Mouse (Mus musculus) forebrain, postnatal 0 days (tissue): Measurements from ENCODE around the gene Gpr6. TPM values are rescaled to one million over a fixed set of nuclear protein-coding genes. Genes with fewer than 3 reads are reported as not detected.

Source experiments
- ATAC-seq: fragments of 200-750 bp; cut with Nextera tagmentation; 2 replicates; pipeline ENCODE4 v1.8.0; 2017; ENCODE audit warnings: mild to moderate bottlenecking, moderate library complexity
- DNase-seq: peaks from one replicate; pipeline ENCODE4 v3.0.0-alpha.2; 2015
- H3K27ac ChIP-seq: fragments of 300-500 bp; sonication (generic); 2 replicates; pipeline ENCODE4 v1.5.1; 2014; ENCODE audit warnings: low read depth, mild to moderate bottlenecking, antibody characterized with exemption, low read length, moderate library complexity, mixed read lengths
- H3K27me3 ChIP-seq: fragments of 300-500 bp; sonication (generic); 2 replicates; pipeline ENCODE4 v1.6.1; 2014; ENCODE audit warnings: mild to moderate bottlenecking, low read length, mixed read lengths; ENCODE audit not compliant: insufficient read depth
- H3K36me3 ChIP-seq: fragments of 300-500 bp; sonication (generic); 2 replicates; pipeline ENCODE4 v1.6.1; 2014; ENCODE audit warnings: mild to moderate bottlenecking, moderate library complexity; ENCODE audit not compliant: insufficient read depth
- H3K4me1 ChIP-seq: fragments of 300-500 bp; sonication (generic); 2 replicates; pipeline ENCODE4 v1.6.1; 2014; ENCODE audit warnings: antibody characterized with exemption; ENCODE audit not compliant: insufficient read depth
- H3K4me2 ChIP-seq: fragments of 300-500 bp; sonication (generic); 2 replicates; pipeline ENCODE4 v1.6.1; 2014; ENCODE audit warnings: low read depth, mild to moderate bottlenecking, moderate library complexity
- H3K4me3 ChIP-seq: fragments of 300-500 bp; sonication (generic); 2 replicates; pipeline ENCODE4 v1.5.1; 2014; ENCODE audit warnings: low read depth, low read length, mixed read lengths
- H3K9ac ChIP-seq: fragments of 300-500 bp; sonication (generic); 2 replicates; pipeline ENCODE4 v1.6.1; 2014; ENCODE audit warnings: mild to moderate bottlenecking
- H3K9me3 ChIP-seq: fragments of 300-500 bp; sonication (generic); 2 replicates; pipeline ENCODE4 v1.6.1; 2016; ENCODE audit warnings: low read length
- CTCF ChIP-seq: sonication (generic); IDR thresholded peaks from 2 replicates; pipeline ENCODE4 v1.5.1; 2016; ENCODE audit warnings: antibody characterized with exemption, control low read depth, low read depth
- WGBS: fragments of 180-500 bp; shearing (Covaris S2); extraction: QIAGEN DNeasy Blood & Tissue Kit; methylation state at CpG from one replicate; pipeline ENCODE4 v1.1.7; 2014; 5-methylcytosine and 5-hydroxymethylcytosine counted together
- polyA plus RNA-seq: library from polyadenylated mRNA; unstranded; fragments of >200 nt; fragmentation: Nextera tagmentation; extraction: Ambion mirVana; gene quantifications from 2 replicates; pipeline ENCODE4 v1.2.1, GENCODE M21; 2015
- total RNA-seq: library from RNA; depleted of rRNA; stranded (reverse); fragments of >200 nt; gene quantifications from 2 replicates; pipeline ENCODE4 v1.2.3, GENCODE M21; 2014; rRNA removed

The Gpr6 gene
- total and polyA plus RNA-seq, 2 experiments from 2014 or later, result 2.3 to 4.9 TPM

DNA sequence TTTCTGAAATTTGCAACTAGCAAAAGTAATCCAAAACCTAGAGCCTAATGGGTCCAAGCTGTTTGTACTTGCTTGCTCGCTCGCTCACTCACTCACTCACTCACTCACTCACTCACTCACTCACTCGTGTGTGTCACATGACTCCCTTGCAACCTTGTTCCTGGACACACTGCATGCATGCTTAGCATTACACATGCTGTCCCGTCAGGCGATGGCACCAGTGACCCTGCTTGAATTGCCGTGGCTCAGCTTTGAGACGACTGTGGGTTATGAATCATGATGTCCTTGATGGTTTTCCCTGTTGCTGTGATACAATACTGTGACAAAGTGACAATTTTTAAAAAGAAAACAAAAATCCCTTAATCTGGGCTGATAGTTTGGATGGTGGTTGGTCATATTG, 39.3 kb downstream of the Gpr6 start:
- Histone ChIP-seq H3K4me3 (no peak overlapping the region), H3K9ac (no peak overlapping the region), H3K9me3 (no peaks in the 10 kb centered on the region), H3K27ac (no peak overlapping the region), H3K4me1 (0 out of 2 replicates have a peak, but pooled peaks cover 3% of the 10 kb centered on the region), H3K36me3 (no peaks in the 10 kb centered on the region), H3K27me3 (no peaks in the 10 kb centered on the region), H3K4me2 (no peak overlapping the region)
- no peak for ATAC-seq
- WGBS, result 85% methylated on average over 7 of the region's 7 CpGs
- DNase-seq, result no peak
- TF ChIP-seq CTCF, result no peak

DNA sequence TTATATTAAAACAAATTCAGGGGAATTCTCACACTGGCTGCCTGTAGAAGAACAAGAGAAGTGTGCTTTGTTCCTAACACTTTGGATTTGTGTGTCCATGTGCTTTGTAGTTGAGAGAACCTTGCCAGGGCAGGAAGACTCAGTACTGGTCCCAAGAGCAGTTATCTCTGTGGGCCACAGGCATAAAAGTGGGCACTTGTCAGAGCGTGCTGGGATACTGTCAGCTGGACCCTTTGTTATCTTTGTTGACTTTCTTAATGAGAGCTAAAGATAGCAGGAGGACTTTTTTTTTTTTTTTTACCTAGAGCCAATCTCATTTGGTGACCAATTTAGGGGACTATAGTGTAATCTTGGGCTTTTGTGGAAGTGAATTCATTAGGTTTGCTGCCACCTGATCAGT, 47.2 kb downstream of the Gpr6 start:
- no peak for TF ChIP-seq CTCF
- Histone ChIP-seq H3K9ac (no peak overlapping the region), H3K27ac (no peak overlapping the region), H3K4me3 (no peak overlapping the region), H3K4me1 (no peaks in the 10 kb centered on the region), H3K9me3 (0 out of 2 replicates have a peak, but pooled peaks cover 2% of the 10 kb centered on the region), H3K4me2 (no peak overlapping the region), H3K36me3 (no peaks in the 10 kb centered on the region), H3K27me3 (no peaks in the 10 kb centered on the region)
- no peak for DNase-seq
- WGBS, result 45% methylated on average over 1 of the region's 1 CpGs
- ATAC-seq, result no peak

DNA sequence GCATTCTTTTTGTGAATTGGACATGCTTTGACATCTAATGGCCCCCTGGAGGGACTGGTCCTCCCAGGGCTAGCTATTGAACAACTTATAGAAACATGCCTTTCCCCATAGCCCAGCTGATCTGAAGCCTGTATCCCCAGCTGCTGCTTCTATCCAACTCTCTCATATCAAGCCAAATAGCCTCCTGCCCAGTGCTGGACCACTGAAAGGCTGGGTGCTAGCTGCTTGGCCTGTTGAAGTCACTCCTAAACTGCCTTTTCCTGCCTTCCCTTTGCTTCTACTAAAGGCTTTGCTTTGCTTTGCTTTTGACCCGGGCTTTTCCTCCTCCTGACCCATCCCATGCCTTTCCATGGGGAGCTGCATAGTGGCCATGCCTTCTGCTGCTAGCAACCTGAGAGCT, 47.7 kb downstream of the Gpr6 start:
- Histone ChIP-seq H3K4me1 (no peaks in the 10 kb centered on the region), H3K36me3 (no peaks in the 10 kb centered on the region), H3K9me3 (0 out of 2 replicates have a peak, but pooled peaks cover 3% of the 10 kb centered on the region), H3K4me2 (no peak overlapping the region), H3K27ac (no peak overlapping the region), H3K4me3 (no peak overlapping the region), H3K27me3 (no peaks in the 10 kb centered on the region), H3K9ac (no peak overlapping the region)
- 45% methylated on average over 1 of the region's 1 CpGs for WGBS
- ATAC-seq, result no peak
- no peak for DNase-seq
- no peak for TF ChIP-seq CTCF

DNA sequence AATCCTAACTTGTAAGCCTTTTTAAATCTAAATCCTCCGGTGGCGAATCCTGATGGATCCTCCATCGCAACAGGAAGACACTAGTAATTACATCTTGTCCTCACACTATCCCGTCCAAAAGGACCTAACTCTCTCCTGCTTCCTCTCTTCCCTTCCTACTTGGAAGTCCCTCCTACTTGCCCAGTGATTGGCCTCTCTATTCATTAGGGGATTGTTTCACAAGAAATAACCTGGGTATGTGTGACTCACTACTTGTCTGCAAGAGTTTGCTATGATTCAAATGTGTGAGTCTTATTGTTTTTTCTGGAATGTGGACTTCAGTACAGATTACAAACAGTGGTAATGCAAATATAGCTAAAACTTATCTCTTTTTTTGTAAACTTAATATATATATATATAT, 49.9 kb downstream of the Gpr6 start:
- H3K9ac ChIP-seq, result no peak overlapping the region
- DNase-seq (no peak), ATAC-seq (no peak)
- WGBS, result 95% methylated on average over 4 of the region's 4 CpGs
- H3K4me3 ChIP-seq, result no peak overlapping the region
- no peaks in the 10 kb centered on the region for H3K27me3 ChIP-seq
- H3K4me2 ChIP-seq, result no peak overlapping the region
- TF ChIP-seq CTCF, result no peak
- H3K4me1 ChIP-seq, result no peaks in the 10 kb centered on the region
- H3K27ac ChIP-seq, result no peak overlapping the region
- 0 out of 2 replicates have a peak, but pooled peaks cover 3% of the 10 kb centered on the region for H3K9me3 ChIP-seq
- H3K36me3 ChIP-seq, result no peaks in the 10 kb centered on the region

Other genes starting within 250 kb of the Gpr6 start
- gene Cdc40, start 189.0 kb downstream of the Gpr6 start, total RNA-seq, result 20.6 and 26.5 TPM in 2 replicates
- 11.0 and 15.5 TPM in 2 replicates for gene Cdc40, start 189.0 kb downstream of the Gpr6 start, polyA plus RNA-seq
- gene Wasf1, start 188.8 kb downstream of the Gpr6 start, total RNA-seq, result 24.4 and 31.0 TPM in 2 replicates
- gene Wasf1, start 188.8 kb downstream of the Gpr6 start, polyA plus RNA-seq, result 182 and 197 TPM in 2 replicates
- gene Fig4, start 231.0 kb upstream of the Gpr6 start, total RNA-seq, result 40.4 and 40.5 TPM in 2 replicates
- 36.4 and 36.6 TPM in 2 replicates for gene Fig4, start 231.0 kb upstream of the Gpr6 start, polyA plus RNA-seq
- gene Ak9, start 231.7 kb upstream of the Gpr6 start, total RNA-seq, result 0.31 and 0.48 TPM in 2 replicates
- 0.21 and 0.34 TPM in 2 replicates for gene Ak9, start 231.7 kb upstream of the Gpr6 start, polyA plus RNA-seq